Mouse (Mus musculus) lung, adult 18-20 months (tissue): ENCODE measurements around the gene P2ry12.

Source experiments
- DNase-seq, 2 experiments: peaks; one replicate each; pipeline ENCODE4 v3.0.0; 2022; ENCODE audit warnings: mixed read lengths in 2 of 2

Gene P2ry12

DNA sequence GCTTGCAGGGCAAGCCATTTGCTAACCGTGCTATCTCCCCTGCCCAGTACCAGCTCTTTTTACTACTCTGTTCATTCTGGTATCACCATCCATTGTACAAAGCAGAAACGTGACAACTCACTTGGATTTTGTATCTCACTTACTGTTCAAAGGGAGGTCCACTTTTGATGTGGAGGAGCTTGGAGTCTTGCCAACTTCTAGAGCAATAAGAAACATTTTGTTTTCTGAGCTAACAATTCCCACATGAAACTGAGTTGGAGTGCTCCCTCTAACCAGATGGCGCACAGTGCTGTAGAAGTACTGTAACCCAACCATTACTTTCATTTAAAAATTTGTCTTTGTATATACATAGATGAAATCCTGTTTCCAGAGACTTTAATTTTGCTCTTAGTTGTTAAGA, 31.8 kb downstream of the P2ry12 start:
- no peak for DNase-seq

DNA sequence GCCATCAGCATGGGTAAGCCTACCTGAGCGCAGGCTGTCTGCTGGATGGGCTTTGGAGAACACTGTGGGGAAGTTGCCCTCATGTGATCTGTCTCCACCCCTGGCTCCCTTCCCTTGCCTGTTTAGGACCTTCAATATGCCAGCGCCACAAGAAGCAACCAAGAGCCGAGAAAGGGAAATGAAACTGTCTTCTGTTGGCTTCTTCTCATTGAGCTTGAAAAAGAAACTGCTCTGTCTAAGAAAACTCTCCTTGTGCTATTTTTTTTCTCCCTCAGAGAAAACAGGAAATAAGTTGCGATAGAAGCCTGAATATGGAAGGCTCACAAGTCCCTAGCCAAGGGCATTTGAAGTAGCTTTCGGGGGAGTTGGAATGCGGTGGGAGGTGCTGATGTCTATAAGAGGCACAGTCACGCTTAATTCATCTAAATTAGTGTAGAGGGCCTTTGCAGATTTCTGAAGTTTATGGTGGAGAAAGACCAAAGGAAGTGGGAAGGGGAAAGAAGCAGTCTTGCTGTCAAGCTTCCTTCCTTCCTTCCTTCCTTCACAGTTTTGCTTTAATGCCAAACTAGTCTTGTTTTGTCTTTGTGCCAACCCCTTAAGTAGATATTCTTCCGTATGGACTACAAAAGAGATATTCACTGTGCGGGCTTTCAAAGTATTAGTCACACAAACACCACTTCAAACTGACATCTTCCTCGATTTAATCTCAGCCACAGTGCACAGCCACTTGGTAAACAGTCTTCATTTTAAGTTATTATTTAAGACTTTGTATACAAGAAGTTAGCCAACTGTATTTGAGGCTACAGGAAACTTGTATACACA, 33.7 kb downstream of the P2ry12 start:
- DNase-seq, result peak; percentile 38 to 44

DNA sequence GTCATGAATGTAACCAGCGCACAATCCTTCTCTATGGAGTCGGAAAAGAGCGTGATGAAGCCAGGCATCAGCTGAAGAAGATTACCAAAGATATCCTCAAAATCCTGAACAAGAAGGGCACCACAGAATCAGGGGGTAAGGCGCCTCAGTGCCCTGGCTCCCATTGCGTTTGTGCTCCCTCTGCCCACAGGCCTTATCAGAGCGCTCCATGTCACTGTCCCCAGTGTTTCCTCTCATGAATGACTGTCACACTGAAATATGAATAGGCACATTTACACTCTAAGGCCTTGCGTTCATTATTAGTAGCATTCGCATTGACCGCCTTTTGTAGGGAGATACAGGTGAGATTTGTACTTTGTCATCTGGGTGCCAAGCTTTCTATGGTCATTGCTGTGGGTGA, 35.0 kb downstream of the P2ry12 start:
- no peak for DNase-seq

DNA sequence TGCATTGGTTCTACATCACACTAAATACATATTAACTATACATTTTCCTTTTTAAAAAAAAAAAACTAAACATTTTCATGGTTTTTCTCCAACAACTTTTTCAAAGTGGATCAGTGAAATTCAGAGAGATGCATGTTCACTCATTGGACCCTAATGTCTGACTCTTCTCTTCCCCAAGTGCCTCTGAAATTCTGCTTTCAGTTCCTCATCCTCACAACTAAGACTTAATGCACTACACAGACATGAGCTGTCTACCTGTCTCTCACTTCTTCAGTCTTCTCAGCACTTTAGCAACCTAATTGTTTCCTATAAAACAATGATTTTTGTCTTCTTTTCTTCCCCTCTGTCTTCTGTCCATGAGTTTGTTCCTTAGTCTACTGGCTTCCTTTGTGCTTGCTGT, 37.3 kb downstream of the P2ry12 start:
- no peak for DNase-seq

DNA sequence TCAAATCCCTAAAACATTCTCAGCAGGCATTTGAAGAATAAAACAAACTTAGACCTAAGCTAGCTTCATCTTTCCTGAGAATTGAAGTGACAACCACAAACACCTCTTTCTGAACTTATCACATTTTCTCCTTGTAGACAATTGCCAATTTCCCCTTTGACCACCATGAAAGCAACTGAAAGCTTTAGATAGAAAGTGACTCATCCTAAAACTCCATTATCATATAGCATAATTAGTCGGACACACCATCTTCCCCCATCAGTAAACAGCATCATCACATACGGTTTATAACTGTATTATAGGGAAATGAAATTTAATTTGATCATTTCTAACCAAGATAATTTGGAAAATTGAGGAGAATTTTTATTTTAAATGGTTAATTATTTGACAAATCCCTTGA, 40.4 kb downstream of the P2ry12 start:
- DNase-seq, result no peak

DNA sequence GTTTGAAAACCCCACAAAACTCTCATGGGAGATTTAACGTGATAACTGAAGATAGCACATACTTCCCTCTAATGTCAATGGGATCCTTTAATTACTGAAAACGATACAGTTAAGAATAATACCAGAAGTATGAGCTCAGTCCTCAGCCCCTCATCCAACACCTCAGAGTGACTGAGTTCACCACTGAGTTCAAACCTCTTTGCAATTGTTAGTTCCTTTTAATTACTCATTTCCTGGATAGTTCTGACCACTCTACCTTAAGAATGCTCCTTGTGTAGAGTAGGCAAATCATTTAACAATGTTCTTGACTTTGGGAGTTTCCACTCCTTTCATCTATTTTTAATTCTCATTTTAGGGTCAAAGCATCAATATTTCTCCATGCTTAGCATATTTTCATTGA, 43.3 kb downstream of the P2ry12 start:
- DNase-seq, result no peak

DNA sequence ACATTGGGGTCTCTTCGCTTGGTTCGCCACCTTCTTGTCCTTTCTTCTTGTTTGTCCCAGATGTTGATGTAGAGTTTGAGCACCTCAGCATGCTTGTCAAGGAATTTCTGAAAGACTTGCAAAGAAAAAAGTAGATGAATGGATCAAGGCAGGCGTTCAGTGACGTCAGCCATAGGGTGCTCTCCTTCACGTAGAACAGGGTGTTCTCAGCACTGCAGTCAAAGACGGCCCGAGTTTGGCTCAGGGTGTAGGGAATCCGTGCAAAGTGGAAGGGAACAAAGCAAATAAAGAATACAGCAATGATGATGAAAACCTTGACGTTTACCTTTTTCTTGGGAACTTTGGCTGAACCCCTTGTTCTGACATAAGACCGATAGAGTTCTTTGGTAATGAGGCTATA, 45.5 kb downstream of the P2ry12 start:
- DNase-seq, result no peak

DNA sequence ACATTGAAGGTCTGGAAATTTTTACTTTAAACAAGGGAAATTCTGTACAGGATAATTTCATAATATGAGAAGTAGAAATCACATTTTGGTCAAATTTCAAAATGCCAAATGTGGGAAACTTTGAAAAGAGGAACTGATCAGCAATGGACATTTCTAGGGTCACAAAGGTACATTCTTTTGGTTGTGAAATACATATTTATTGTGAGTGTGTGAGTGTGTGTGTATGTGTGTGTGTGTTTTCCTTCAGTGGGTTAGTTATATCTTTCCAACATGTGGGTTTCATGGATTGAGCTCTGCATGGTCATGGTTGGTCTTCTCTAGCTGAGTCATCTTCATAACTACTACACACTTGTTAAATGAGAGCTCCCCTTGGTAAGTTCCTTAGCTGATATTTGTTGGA, 50.3 kb downstream of the P2ry12 start:
- no peak for DNase-seq

DNA sequence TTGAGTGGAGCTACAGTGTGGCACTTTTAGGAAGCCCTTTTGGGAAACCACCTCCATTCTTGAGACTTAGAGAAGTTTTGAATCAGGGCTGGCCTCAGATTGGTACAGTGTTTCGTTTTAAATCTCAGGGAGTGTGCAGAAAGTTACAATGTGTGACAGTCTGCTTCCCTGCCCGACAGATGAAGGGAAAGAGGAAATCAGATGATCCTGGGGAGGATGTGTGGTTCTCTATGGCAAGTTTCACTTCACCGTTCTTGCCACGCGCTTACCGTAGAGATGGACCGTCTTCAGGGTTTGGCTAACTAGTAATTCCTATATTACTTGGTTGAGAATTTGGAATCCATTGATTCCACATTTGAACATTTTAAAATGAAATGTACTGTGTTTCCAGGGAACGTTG, 50.9 kb downstream of the P2ry12 start:
- DNase-seq, result no peak

DNA sequence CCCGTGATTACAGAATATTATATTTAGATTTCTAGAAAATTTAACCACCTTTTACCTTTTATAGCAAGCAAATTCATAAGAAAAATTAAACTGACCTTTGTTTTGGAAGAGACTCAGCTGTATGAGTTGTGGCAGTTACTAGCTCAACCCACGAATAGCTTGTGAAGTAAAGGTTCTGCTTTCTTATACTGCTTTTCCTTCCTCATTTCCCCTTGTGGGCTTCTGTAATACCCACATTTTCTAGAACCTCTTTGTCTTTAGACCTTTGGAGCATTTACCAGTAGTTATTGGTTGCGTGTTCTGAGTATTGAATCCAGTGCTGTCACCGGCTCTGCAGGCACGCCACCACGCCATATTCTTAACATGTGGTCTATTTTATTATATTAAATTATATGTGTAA, 51.9 kb downstream of the P2ry12 start, which contains the start of gene P2ry13:
P2ry13 (minus strand) TSS at position 156 of the 400 bp plus-strand sequence.
- DNase-seq, result no peak

DNA sequence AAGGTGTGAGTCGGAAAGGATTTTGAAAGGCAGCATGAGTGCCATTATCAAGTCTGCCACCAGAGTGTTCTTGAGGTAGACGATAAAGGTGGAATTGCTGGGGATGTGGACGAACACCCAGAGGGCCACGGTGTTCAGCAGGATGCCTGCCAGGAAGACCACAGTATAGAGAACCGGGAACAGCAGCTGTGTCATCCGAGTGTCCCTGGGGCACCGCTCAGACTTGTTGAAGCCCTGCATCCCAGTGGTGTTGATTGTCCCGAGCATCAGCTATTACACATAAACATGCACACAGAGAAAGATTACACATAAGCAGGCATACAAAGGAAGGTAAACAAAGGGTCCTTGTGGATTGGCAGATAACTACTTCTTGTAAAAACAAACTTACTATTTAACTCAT, 52.6 kb downstream of the P2ry12 start:
- DNase-seq, result no peak

DNA sequence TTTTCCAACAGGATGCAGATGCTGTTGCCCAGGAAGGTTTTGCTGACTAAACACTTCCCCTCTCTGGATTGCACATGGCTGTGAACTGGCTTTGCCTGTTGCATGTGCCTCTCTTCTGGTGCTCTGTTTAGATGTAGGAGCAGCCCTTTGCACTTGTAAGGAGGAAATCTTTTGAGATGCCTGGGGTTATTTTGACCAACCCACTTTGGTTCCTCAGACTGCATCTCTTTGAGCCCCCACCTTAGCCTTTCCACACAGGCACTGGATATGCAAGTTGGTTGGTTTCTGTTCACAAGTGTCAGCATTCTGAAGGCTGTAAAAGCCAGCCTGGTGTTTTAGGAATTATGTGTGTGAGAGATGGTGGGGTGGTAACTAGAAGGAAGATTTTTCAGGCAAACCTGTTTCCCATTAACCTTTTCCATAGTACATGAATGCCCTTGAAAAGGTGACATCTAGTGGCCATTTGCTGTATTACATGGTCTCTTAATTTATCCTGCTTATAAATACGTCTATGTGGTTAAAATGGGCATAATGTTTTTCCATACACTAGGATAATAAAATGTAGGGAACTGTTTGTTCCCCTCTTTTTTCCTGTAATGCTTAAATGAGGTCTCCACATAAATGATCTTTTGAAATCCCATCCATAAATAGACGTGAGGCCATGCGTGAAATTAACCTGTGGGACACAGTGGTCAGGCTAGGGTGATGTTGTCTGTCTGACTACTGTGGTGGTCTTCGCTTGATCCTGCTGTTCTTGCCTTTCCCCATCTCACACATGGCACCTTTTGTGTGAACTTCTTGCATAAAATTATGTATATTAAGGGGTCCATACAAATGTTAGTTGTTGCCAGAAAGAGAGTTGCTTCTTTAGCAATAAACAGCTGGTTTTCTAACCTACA, 53.8 kb downstream of the P2ry12 start:
- DNase-seq, result peak in 1 of 2 experiments; percentile 36

DNA sequence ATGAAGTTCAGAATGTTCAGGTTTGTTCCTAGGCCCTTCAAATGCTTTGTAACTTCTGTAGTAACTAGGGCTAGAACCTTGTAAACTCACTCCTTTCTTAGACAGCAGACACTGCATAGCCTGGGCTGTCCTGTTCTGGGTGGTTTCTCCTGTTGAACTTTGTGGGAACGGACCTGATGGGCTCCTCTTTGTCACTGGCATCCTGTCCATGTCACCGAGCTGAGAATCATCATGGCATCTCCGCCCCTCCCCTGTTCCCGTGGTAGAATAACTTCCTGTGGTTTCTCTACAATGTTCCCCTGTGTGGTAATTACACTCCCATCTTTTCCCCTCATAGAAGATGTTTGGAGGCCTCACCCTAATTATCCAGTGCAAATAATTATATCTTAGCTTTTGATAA, 56.7 kb downstream of the P2ry12 start:
- DNase-seq, result no peak

DNA sequence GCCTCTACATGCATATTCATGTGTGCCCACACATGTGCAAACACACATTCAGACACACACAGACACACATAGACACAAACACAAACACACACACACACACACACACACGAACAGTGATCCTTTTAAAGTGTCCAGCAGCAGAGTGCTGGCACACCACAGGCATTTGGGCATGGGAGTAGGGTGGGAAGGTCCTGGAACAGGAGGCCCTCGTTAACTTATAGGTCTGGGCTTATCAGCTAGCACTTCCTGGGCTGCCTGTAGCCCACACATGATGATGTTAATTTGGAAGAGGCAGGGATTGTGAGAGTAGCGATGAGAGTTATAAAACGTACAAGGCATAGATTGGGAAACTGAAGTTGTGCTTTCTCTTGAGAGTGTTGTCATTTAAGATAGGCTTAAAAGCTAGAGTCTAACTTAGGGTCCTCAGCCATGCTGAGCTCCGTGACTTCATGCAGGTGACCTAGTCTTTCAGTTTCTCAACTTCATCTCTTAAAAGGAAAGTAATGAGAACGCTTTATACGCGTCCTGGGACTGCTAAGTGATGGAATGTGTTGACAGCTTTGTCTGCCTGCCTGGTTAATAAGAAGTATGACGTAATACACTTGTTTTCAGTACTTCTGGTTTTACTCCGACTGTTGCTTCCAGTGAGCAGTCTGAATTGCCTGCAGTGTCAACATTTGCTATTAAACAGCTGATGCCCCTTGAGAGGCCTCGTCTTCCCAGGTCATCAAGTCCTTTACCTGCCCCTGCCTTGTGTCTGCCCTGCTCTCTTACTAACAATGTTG, 57.8 kb downstream of the P2ry12 start:
- peak in 1 of 2 experiments; percentile 40 for DNase-seq

DNA sequence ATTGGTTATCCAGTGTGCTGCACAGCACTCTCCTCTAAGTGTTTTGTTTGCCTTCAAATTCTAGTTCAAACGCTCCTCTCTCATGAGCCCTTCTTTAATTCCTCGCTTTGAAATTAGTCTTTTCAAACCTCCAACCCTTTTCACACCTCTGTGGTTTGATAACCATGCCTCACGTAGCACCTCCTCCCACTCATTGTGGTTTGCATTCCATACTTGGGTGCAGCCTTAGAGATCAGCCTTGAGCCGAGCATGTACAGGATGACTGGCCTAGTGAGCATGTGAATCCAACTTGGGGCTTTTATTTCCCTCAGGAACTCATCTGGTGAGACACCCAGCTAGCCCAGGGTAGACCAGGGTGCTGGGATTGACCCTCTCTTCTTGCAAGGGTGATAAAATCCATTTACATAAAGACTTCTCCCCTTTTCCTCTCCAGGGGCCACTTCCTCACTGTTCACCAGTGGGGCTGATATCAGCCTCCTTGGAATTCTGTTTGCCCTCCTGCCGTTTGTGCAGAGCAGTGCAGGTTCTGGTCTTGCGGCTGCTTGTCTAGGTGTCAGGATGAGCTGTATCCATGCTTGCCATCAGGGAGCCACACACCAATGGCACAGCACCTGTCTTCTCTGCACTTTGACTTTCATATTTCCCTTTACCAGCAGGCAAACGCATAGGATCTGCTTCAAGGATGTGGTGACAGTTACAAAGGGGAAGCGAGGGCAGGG, 58.7 kb downstream of the P2ry12 start:
- peak; percentile 39 to 73 for DNase-seq

DNA sequence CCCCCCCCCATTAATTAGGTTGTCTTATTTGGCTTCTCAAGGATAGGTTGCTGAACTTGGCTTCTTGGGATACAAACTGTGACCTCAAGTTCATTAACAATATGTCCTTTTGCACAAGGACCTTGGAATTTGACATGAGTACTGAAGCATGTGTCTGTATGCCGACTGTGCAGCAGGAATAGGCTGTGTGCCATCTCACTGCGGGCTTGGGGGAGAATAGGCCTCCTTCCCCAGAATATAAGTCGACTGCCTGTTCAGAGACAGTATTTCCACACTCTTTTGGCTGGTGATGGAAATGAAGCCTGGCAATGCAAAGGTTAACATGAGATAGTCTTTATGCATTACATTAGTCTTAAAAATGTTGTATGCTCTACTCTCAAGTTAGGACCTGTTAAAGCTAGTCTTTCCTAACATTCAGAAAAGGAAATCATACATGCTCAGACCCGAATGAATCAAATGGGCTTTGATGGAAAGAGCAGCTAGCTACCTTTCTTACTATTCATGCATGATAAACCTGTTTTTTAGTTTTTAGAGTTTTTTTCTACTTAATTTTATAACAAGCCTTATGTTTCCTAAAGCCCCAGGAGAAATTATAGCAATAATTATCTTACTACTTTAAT, 65.2 kb downstream of the P2ry12 start:
- no peak for DNase-seq

DNA sequence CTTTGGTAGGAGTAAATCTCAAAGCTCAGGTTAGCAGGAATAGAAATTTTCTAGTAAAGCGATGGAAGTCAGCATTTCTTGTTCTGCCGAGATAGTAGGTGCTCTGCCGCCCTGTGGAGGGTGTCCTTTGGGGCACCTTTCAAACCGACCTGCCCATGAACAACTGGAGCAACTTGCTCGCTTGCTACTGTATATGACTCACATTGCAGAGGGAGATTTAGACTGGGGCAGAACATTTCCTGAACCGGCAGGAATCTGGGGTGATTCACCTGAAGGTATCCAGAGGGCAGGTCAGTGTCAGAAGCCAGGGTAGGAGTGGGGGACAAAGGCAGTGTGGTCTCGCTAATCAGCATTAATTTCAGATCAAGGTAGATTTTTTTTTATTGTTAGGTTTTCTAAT, 67.7 kb downstream of the P2ry12 start, which contains the start of gene Gpr87:
Gpr87 (minus strand) TSS at position 167 of the 400 bp plus-strand sequence.
- DNase-seq, result no peak

DNA sequence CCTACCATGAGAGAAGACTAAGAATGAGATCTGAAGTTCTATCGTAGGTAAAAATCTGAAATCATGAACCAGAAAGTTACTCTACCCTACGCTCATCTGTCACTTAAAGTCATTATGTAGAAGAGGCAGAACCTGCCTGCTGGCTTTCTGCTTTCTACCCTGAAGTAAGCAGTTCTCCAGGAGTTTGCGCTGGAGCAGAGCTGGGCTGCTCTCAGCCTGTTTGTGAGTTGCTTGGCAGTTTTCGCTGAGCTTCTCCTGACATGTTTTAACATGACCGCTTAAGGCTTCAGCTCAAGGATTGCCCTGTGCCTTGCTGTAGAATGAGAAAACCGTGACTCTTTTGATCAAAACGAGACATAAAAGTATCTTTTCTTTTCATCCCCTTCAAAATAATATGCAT, 68.6 kb downstream of the P2ry12 start:
- DNase-seq, result no peak

DNA sequence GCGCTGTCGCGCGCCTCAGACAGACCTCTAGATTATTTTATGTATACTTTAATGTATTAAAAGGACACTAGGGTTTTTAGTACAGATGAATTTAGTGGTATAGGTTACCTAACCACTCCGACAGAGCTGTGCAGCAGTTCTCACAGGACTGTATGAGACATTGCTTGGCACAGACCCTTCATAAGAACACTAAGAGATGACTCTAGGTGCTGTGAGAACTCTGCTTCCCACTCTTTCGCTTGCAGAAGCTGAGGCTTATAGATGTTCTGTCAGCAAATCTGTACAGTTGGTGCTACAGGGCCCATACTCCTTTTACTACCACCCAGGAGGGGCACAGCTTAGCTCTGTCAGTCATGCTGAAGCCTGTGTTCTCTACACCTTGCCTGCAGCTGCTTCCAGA, 71.0 kb downstream of the P2ry12 start:
- no peak for DNase-seq

DNA sequence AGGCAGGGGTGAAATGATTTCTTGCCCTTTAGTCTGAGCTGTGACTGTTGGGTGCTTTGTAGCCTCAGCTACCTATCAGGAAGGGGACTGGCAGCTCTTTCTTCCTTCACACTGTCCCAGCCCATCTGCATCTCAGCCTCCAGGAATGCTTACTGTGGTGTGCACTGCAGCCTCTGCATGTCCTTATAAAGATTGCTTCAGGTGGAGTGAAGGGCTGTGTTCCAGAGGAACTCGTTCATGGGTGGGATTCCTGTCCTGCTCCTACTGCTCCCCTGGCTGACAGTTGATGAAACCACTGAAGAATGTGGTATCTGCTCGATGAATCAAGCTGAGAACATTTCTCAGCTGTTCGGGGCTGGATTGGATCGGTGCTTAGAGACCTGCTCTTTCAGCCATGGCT, 75.3 kb downstream of the P2ry12 start:
- DNase-seq, result no peak

DNA sequence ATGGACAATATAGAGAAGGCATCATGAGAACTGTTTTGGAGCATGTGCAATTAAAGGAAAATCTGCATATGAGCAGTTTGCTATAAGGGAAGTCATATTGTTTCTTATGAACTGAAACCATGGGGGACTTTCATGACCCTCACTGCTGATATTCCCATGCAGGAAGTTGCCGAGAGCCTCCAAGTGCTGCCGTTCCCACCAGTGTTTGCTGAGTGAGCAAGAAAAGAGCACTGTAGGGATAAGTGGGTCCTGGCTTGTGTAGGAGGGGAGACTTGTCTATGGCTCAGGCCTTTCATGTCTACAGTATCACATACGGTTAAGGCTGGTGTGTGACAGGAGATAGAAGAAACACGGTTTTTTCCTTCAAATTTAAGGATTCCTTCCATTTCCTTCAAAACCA, 77.0 kb downstream of the P2ry12 start:
- no peak for DNase-seq

DNA sequence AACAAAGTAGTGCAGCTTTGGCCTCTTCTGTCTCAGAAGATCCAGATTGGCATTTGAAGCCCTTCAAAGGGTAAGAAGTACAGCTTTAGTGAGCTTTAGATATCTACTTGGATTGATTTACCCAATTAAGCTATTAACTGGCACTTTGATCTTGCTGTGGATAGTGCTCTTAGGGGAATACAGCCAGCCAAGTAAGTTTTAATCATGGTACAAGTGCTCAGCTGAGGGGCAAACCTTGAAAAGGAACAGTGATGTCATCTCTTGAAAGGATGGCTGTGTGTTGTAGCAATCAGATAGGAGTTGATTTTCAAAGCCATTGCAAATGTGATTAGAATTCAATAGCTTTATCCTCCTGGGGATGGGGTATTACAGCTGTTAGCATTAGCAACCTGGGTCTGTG, 80.5 kb downstream of the P2ry12 start:
- no peak for DNase-seq
